Mouse (Mus musculus): ENCODE results near the gene Ift52.

- TF ChIP-seq POLR2A (IDR thresholded peaks at IDR 0.05; ENCODE audit: insufficient read length, low read depth) (no peak), USF1 (IDR thresholded peaks at IDR 0.05; ENCODE audit: low read depth) (no peak), TCF3 (IDR thresholded peaks at IDR 0.05; ENCODE audit: insufficient read length, low read depth) (no peak), E2F4 (IDR thresholded peaks at IDR 0.05; ENCODE audit: insufficient read depth) (no peak), POLR2AphosphoS2 (IDR thresholded peaks at IDR 0.05; ENCODE audit: insufficient read length, low read depth) (no peak), MYOG (IDR thresholded peaks at IDR 0.05; ENCODE audit: control insufficient read depth in 1 of 3, insufficient read depth in 1 of 3, insufficient read length in 2 of 3, low read depth in 2 of 3) (no peak)
Measured at GRCm38 (mm10) chr2:163066326-163066725, 49.2 kb downstream of the Ift52 start.
